Mouse (Mus musculus) ovary, postnatal 36 days (tissue): ENCODE measurements around the gene Paqr5.

Source experiments
- DNase-seq: peaks from one replicate; pipeline ENCODE4 v3.0.0; 2022; ENCODE audit warnings: low spot score, mixed read lengths

Paqr5 gene

DNA sequence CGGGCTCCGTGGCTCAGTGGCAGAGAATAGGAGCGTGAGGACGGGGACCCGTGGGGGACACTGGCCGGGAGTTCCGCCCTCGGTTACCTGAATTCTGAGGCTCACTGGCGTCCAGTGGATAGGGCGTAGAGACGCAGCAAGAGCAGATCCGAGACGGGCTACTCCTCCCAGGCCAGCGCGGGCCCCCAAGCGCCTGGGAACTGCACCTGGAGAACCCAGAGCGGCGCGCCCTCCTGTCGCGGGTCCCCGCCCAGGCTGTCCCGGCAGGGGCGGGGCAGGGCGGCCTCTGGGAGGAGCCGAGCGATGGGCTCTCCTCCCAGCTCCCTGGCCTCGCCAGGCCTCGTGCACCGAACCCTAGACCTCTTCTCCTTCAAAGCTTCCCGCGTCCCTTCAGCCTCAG, at the start of gene Paqr5:
Gene Paqr5, minus strand, starts transcription at position 257 of the 400 bp plus-strand sequence.
- DNase-seq, result peak; percentile 68

- DNase-seq, result no peak
Observed at GRCm38 (mm10) chr9:62062234-62062633, 35.6 kb upstream of the Paqr5 start.

- no peak for DNase-seq
Observed at GRCm38 (mm10) chr9:62060431-62060830, 33.8 kb upstream of the Paqr5 start.

- DNase-seq, result no peak
Observed at GRCm38 (mm10) chr9:62059941-62060340, 33.3 kb upstream of the Paqr5 start.

DNA sequence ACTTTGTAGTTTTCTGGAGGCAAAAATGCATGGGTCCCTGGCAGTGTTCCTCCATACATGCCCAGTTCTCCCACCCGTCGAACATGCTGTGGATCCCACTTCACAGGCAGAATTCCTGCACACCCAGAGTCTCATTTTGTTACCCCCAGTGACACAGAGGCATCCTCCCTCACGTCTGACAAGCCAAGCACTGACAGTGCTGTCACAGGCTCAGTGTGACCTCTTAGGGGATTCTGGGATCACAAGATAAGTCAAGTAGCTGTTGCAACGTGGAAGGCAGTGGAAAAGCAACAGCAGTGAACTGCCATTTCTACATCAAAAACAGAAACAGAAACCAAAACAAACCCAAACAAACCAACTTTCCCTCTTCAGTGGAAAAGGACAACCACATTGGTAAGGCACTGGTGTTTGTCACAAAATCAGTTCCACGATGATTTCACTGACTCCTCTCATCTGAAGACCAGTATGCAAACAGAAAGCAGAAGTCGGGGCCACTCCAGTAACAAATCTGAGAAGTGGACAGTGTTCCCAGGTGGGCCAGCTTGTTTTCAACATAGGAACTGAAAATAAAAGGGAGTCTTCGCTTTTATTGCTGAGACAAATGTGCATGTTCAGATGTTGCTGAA, 31.3 kb upstream of the Paqr5 start:
- DNase-seq, result no peak

GRCm38 (mm10) chr9:62056206-62056605, 29.6 kb upstream of the Paqr5 start:
- no peak for DNase-seq

GRCm38 (mm10) chr9:62050801-62051200, 24.1 kb upstream of the Paqr5 start:
- no peak for DNase-seq

DNA sequence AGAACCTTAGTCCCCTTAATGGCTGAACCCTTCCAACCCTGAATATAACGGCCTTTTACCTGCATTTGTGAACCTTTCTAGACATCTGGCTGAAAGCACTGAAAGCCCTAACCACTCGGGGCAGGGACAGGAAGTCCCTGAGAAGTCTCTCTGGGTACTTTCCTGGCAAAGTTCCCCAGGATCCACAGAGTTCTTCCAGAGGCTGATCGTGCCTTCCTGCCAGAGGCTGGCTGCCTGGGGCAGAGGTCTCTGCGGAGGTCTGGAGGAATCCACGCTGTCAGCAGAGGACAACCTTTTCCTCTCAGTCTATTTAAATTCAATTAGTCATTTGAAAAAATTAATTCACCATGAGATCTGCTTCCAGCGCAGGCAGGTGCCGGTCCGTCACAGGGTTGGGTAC, 22.5 kb upstream of the Paqr5 start:
- DNase-seq, result no peak

DNA sequence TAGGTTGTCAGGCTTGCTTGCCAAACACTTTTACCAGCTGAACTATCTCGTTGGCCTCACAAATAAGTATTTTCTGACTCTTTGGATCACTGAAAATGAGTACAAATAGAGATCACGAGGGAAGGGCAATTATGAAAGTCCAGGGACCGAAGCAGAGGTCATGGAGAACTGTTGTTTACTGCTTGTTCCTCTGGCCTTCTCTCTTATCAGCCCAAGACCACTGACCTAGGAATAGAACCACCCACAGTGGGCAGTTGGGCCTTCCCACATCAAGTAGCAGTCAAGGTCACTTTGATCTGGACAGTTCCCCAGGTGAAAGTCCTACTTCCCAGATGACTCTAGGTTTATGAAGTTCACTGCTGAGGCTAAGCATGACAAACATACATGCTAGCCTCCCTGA, 15.5 kb upstream of the Paqr5 start:
- DNase-seq, result no peak

- peak; percentile 84 for DNase-seq
Observed at GRCm38 (mm10) chr9:62040008-62040608, 13.5 kb upstream of the Paqr5 start.

GRCm38 (mm10) chr9:62035806-62036205, 9.2 kb upstream of the Paqr5 start:
- no peak for DNase-seq

- no peak for DNase-seq
Observed at GRCm38 (mm10) chr9:62032206-62032605, 5.5 kb upstream of the Paqr5 start.

GRCm38 (mm10) chr9:62028072-62028471, 1.4 kb upstream of the Paqr5 start:
- no peak for DNase-seq

- no peak for DNase-seq
Observed at GRCm38 (mm10) chr9:62025056-62025455, 1.6 kb downstream of the Paqr5 start.

GRCm38 (mm10) chr9:62023879-62024278, 2.8 kb downstream of the Paqr5 start:
- no peak for DNase-seq

DNA sequence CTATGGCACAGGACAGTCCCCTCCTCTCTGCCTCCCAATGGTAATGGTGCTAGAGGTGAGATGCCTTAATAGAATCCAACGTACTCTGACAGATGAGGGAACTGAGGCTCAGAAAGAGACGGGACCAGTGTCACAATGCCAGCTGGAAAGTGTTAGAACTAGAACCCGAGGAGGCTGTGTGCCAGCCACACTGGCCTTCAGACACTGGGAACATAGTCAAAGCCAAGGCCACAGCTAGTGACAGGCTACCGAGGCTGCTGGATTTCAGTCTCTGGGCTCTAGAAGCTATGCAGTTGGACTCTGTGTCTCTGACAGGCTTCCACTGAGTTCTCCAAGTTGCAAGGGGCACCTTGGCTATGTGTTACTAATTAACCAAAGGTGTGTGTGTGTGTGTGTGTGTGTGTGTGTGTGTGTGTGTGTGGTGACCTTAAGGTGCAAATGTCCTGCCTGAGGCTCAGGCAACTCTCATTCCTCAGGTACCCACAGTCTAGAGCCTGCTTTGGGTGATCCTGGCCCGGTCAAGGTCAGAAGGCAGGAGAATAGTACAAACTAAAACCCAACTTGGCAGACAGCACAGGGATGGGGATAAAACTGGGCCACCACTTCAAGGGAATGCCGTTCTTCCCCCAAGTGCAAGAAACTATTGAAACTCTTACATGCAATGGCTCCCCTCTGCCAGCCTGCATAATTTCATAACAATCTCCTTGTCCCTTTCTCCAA, 3.5 kb downstream of the Paqr5 start:
- DNase-seq, result peak; percentile 19

DNA sequence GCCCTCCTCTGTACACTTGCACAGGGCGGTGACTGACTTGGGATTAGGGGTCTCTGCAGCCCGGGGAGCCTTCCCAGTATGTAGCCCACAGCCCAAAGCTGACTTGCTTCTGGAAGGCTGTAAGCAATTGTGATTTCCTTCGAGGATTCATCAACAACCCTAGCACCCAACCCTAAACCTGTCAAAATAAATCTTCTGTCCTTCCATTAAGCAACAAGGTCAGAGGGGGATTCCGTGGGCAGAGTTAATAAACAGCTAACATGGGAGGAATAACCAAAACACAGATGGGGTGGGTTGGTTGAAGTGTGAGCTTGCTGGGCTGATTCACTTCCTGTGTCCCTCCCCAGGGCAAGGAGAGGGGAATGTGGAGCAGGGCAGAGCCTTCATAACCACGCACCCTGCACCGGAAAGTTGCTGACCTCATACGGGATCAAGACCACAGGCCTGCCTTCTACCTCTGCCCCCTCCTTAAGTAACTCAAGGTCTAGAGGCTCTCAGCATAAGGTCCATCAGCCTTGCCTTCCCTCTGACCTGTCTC, 5.0 kb downstream of the Paqr5 start:
- no peak for DNase-seq

GRCm38 (mm10) chr9:62020259-62020658, 6.4 kb downstream of the Paqr5 start:
- DNase-seq, result no peak

- no peak for DNase-seq
Observed at GRCm38 (mm10) chr9:62018229-62019093, 8.2 kb downstream of the Paqr5 start.

GRCm38 (mm10) chr9:62017329-62017728, 9.3 kb downstream of the Paqr5 start:
- no peak for DNase-seq

DNA sequence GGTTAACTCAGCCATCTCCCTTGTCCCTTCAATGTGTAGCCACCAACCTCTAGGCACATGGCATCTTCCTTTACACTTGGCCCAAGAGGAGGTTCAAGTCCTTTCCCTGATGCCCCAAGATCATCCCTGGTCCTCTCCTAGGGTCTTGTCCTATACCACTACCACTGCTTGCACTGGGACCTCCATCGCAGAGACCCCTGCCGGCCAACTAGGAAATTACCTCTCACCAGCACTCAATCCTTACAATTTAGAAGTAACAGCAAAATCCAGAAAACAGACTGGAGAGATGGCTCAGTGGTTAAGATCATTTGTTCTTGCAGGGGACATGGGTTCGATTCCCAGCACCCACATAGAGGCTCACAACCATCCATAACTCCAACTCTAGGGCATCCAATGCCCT, 11.2 kb downstream of the Paqr5 start:
- DNase-seq, result no peak
